Mouse (Mus musculus) testis, adult 2 months (tissue): ENCODE data around the gene Hsdl2.

Experiments used
- CTCF ChIP-seq: fragments of 200-500 bp; IDR thresholded peaks from 2 replicates; pipeline ENCODE4 v1.5.1; 2012; ENCODE audit warnings: low read depth, mild to moderate bottlenecking, inconsistent platforms, low read length, moderate library complexity; ENCODE audit not compliant: control insufficient read depth, insufficient read depth, insufficient replicate concordance
- POLR2A ChIP-seq: fragments of 200-500 bp; IDR thresholded peaks from 2 replicates; pipeline ENCODE4 v1.6.1; 2012; ENCODE audit warnings: low read depth, mild to moderate bottlenecking, inconsistent platforms, low read length, moderate library complexity; ENCODE audit not compliant: control insufficient read depth

GRCm38 (mm10) chr4:59560141-59560540 is 21.2 kb upstream of the Hsdl2 start:
- no peak for TF ChIP-seq CTCF
- TF ChIP-seq POLR2A: no peak
